Mouse (Mus musculus) urinary bladder, postnatal 25 days (tissue): ENCODE data around the gene Tmem214.
"Not testable (repeated sequence)": the region's sequence is repeated elsewhere in the genome, so short reads cannot be mapped to it uniquely, and the experiment has no call there.

Experiments
- DNase-seq: peaks from one replicate; pipeline ENCODE4 v3.0.0; 2022; ENCODE audit warnings: low spot score

The Tmem214 gene

GRCm38 (mm10) chr5:30878616-30879015 lies 10.8 kb downstream of the Tmem214 start:
- DNase-seq, result no peak

GRCm38 (mm10) chr5:30879347-30879943 lies 11.6 kb downstream of the Tmem214 start:
- no peak for DNase-seq

GRCm38 (mm10) chr5:30881839-30882238 lies 14.0 kb downstream of the Tmem214 start:
- not testable (repeated sequence) for DNase-seq

GRCm38 (mm10) chr5:30886209-30886608 lies 18.4 kb downstream of the Tmem214 start:
- no peak for DNase-seq

GRCm38 (mm10) chr5:30886731-30887130 lies 18.9 kb downstream of the Tmem214 start:
- no peak for DNase-seq

GRCm38 (mm10) chr5:30887331-30887761 lies 19.5 kb downstream of the Tmem214 start:
- peak; percentile 54 for DNase-seq

- peak; percentile 88 for DNase-seq
These were observed 20.1 kb downstream of the Tmem214 start for GRCm38 (mm10) chr5:30887858-30888336.

GRCm38 (mm10) chr5:30888337-30889087 lies 20.7 kb downstream of the Tmem214 start, which contains the start of gene Agbl5:
Agbl5 (plus strand) TSS chr5:30888694.
- peak; percentile 83 for DNase-seq

- DNase-seq, result no peak
These were observed 21.4 kb downstream of the Tmem214 start for GRCm38 (mm10) chr5:30889088-30889754.

GRCm38 (mm10) chr5:30890375-30890774 lies 22.6 kb downstream of the Tmem214 start:
- DNase-seq, result no peak

GRCm38 (mm10) chr5:30901860-30902259 lies 34.0 kb downstream of the Tmem214 start:
- DNase-seq, result no peak

GRCm38 (mm10) chr5:30907413-30908059 lies 39.7 kb downstream of the Tmem214 start, which contains the start of gene Ost4:
Ost4 (minus strand) TSS chr5:30907788.
- DNase-seq, result peak; percentile 97

GRCm38 (mm10) chr5:30908426-30909299 lies 40.9 kb downstream of the Tmem214 start:
- no peak for DNase-seq

- no peak for DNase-seq
These were observed 41.5 kb downstream of the Tmem214 start for GRCm38 (mm10) chr5:30909300-30909659.

- no peak for DNase-seq
These were observed 42.1 kb downstream of the Tmem214 start for GRCm38 (mm10) chr5:30909863-30910262.

- no peak for DNase-seq
These were observed 42.7 kb downstream of the Tmem214 start for GRCm38 (mm10) chr5:30910481-30910880.

- no peak for DNase-seq
These were observed 44.3 kb downstream of the Tmem214 start for GRCm38 (mm10) chr5:30912156-30912555.

GRCm38 (mm10) chr5:30913060-30913841 lies 45.4 kb downstream of the Tmem214 start, which contains the start of gene Emilin1:
Emilin1 (plus strand) TSS chr5:30913402.
- DNase-seq, result no peak

- no peak for DNase-seq
These were observed 46.4 kb downstream of the Tmem214 start for GRCm38 (mm10) chr5:30914101-30914635.

- no peak for DNase-seq
These were observed 47.0 kb downstream of the Tmem214 start for GRCm38 (mm10) chr5:30914849-30915248.
